Mouse (Mus musculus) small intestine, adult 2 months (tissue): Measurements from ENCODE around the gene Map2k6.

Experiments
- CTCF ChIP-seq: fragments of 200-500 bp; IDR thresholded peaks from 2 replicates; pipeline ENCODE4 v1.5.1; 2012; ENCODE audit warnings: low read depth, mild to moderate bottlenecking, control low read depth, inconsistent platforms, low read length, moderate library complexity, mixed read lengths; ENCODE audit not compliant: insufficient replicate concordance, insufficient read length; ENCODE audit errors: extremely low read depth
- POLR2A ChIP-seq: fragments of 200-500 bp; IDR thresholded peaks from 2 replicates; pipeline ENCODE4 v1.6.1; 2012; ENCODE audit warnings: low read depth, mild to moderate bottlenecking, control low read depth, inconsistent platforms, low read length, moderate library complexity

GRCm38 (mm10) chr11:110411596-110411995, 12.7 kb downstream of the Map2k6 start:
- TF ChIP-seq CTCF (no peak), POLR2A (no peak)
